Mouse (Mus musculus): ENCODE results near the gene Srrm4.

Gene Srrm4

GRCm38 (mm10) chr5:116552584-116552983, 39.0 kb downstream of the Srrm4 start:
- no peak for DNase-seq

GRCm38 (mm10) chr5:116545746-116546145, 45.9 kb downstream of the Srrm4 start:
- no peak for DNase-seq

DNA sequence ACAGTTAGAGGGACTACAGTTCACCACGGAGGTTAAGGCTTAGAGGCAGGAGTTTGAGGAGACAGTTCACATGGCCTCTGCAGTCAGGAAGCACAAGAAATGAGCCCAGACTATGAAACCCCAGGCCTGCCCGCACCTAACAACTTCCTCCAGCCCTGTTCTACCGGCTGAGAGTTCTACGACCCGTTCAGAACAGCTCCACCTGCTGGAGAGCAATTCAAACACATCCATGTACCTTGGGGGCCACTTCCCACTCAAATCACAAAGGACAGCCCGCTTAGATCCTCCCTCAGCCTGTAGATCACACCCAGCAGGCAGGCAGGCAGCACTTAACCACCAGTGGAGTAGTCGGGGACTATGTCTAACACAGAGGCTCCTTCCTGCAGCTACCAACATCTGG, 49.3 kb downstream of the Srrm4 start:
- DNase-seq: no peak

DNA sequence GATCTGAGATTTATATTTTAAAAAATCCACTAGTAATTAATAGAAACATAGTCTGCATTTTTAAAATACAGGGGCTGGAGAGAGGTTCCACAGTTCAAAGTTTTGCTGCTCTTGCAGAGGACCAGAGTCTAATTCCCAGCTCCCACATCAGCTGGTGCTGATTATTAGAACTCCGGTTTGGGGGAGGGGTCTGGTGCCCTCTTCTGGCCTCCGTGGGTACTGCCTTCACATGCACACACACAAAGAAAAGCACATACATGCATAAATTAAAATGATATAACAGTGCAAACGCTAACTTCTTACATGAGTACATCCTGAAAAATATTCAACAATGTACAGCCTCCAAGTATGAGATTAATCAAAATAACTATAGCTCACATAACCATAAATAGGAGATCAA, 50.5 kb downstream of the Srrm4 start:
- DNase-seq: peak in 1 of 2 experiments; percentile 36

GRCm38 (mm10) chr5:116539360-116539759, 52.3 kb downstream of the Srrm4 start:
- DNase-seq: no peak

DNA sequence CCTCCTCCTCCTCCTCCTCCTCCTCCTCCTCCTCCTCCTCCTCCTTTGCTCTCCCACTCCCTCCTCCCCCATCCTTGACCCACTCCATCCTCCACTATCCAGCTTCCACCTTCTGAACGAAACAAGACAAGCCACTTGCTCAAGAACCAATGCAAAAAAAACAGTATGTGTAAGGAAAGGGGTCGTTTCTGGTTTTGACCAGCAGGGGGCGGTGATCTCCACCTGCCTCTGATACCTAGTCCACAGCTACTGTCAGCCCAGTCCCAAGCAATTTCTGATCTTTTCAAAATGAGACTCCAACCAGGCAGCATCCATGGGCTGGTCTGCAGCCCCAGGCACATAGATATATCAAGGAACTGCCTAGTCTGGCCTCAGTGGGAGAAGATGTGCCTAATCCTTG, 53.1 kb downstream of the Srrm4 start:
- DNase-seq: peak; percentile 58 to 77

DNA sequence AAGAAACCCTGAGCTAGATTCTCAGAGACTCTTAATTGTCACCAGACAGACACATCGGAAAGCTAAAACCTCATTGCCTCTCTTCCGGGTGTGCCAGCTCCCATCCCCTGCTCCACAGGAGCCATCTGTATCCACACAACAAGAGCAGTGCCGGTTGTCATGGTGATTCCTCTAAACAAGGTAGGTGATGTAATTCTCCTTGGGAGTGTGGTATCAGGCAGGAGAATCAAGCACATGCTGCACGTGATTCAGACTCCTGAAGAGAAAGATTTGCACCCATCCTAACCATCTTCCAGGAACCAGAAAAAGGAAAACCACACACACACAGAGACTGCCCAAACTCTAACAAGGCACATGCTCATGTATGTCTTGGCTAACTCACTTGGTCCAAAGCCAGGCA, 65.3 kb downstream of the Srrm4 start:
- DNase-seq: peak; percentile 77 to 78

GRCm38 (mm10) chr5:116525308-116525707, 66.3 kb downstream of the Srrm4 start:
- no peak for DNase-seq

- DNase-seq: no peak
Observed at GRCm38 (mm10) chr5:116523553-116523952, 68.1 kb downstream of the Srrm4 start.

- DNase-seq: no peak
Observed at GRCm38 (mm10) chr5:116523079-116523478, 68.5 kb downstream of the Srrm4 start.

DNA sequence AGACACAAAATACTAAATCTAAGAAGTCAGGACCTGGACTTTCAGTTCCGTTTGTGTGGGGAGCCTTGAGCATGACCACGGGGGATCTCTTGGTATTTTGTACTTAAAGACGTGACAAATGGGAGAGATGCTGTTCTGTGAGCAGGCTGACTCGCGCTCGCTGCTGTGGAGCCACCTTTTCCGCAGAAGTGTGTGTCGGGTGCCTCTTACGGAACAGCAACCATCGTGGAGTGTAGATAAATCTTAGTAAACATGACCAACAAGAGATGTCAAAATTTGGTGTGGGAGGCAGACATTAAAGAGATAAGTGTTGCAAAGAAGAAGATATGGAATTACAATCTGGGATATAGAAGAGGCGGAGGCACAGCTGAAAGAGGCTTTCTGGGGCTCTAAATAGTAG, 69.3 kb downstream of the Srrm4 start:
- no peak for DNase-seq

DNA sequence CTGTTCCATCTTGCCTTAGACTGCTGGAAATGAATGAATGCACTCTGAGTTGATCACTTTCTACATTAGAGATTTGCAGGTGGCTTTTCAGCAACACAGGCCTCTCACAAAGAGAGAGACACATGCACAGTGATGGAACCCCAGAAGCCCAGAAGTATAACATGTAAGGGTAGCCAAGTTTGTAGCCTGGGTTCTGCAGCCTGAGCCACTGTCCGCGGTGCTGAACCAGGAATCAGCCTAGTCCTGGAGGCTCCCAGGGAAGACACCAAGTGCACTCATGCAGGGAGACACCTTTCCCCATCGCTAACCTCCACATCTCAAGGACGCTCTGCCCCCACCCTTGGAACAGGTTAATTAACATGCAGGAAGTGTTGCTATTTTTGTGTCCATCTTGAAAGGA, 73.6 kb downstream of the Srrm4 start:
- DNase-seq: no peak

DNA sequence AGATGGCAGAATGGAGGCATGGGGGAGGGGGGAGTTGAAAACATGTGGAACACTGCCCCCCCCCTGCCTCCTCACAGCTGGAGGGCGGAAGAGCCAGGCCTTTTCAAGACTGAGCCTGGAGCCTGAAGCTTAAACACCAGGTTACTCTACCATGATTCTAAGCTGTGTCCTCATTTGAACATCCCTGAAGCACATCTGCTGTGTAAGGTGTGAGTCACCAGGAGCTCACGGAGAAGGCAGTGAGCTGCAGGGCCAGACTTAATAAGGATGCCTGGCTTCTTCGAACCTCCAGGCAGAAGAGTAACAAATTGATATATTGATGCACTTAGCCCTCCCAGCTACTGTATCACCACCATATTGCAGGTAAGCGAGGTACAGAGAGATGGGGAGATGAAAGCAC, 79.5 kb downstream of the Srrm4 start:
- DNase-seq: no peak

DNA sequence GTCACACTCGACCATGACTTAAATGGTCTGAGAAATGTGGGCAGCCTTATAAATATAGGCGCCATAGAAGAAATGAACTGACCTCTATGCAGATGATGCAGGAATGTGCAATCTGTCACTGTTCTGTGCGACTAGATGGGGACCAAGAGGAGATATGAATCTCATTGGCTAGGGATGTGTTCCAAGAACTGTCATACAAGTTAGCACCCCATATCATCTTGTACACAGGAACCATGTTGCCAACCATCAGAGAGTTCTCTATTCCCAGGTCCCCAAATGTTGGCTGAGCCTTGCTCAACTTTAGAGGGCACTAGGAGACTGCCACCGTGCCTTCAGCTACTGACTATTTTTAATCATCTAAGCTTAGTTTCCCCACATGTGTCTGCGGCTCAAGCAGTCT, 81.4 kb downstream of the Srrm4 start:
- no peak for DNase-seq

- no peak for DNase-seq
Observed at GRCm38 (mm10) chr5:116501342-116501741, 90.3 kb downstream of the Srrm4 start.

DNA sequence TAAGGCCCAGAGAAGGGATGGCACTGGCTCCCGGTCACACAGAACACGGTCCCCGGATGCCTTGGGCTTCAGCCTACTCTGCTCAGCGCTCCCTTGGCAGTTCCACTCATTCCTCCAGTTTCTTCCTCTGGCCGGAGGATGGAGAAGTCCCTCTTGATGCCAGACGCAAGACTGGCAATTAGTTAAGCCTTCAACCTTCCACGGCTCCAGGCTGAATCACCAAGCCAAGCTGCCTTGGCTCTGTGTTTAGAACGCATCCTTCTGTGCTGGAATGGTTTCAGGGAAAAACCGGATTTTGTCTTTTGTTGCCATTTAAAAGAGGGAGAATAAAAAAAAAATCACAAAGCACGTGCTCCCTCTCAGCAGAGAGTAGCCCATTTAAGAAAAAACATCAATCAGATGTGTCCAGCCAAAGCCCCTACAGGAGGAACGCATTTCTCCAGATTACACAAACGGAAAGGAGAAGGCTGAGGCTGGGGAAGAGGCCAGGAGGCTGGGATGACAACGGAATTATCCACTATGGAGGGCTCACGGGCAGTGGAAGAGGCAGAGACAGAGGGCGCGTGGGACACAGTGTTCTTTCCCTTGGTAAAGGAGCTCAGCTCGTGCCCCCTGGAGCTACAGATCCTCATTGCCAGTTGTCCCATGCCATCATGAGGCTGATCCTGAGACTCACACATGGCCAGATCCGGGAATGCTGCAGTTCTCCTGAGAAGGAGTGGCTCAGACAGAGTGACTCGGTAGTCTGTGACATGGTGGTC, 92.6 kb downstream of the Srrm4 start:
- peak; percentile 68 to 77 for DNase-seq

- peak; percentile 70 to 82 for DNase-seq
Observed at GRCm38 (mm10) chr5:116497866-116498265, 93.8 kb downstream of the Srrm4 start.

- no peak for DNase-seq
Observed at GRCm38 (mm10) chr5:116497205-116497604, 94.4 kb downstream of the Srrm4 start.

- no peak for DNase-seq
Observed at GRCm38 (mm10) chr5:116496717-116497116, 94.9 kb downstream of the Srrm4 start.

DNA sequence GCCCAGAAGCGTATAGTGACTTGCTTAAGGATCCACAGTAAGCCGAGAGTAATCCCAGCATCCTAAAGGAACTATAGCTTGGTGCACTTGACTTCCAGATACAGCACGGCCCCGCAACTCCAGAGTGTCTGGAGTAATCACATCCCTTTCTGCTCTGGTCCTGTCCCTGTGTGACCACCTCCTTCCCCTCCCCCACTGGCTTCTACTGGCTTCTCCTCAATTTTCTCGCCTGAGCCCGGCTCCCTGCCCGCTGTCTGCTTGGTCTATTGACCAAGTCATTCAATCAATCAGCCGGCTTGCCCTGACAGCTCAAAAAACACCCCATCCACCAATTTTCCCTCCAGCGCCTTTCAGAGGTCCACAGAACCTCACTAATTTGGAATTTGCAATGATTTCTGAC, 96.2 kb downstream of the Srrm4 start:
- DNase-seq: peak; percentile 51 to 64

GRCm38 (mm10) chr5:116494377-116494776, 97.2 kb downstream of the Srrm4 start:
- DNase-seq: peak in 1 of 2 experiments; percentile 60

GRCm38 (mm10) chr5:116492726-116493125, 98.9 kb downstream of the Srrm4 start:
- DNase-seq: peak; percentile 46 to 49

DNA sequence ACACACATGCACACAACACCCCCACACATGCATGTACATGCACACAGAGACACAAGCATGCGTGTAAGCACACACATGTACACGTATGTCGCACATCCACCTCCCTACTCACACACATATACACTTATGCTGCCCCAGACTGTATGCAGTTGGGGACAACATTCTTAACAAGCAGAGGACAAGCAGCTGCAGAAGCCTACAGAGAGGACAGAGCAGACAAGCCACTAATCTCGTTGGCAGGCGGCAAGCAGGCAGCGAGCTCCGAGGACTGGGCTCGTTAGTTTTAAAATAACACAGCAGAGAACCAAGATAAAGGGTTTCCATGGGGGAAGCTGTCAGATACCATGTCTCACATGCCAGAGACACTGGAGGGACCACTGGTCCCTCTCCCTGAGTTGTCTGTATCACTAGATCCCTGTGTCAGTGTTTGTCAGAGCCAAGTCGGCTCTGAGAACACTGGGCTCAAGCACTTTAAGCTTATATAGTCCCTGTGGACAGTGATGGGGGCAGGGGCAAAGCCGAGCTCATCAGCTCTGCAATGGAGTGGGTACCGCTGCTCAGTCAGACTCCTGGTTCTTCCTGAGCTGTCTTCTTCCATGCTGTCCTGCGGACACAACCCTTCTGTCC, 99.7 kb downstream of the Srrm4 start:
- no peak for DNase-seq

- no peak for DNase-seq
Observed at GRCm38 (mm10) chr5:116490826-116491225, 100.8 kb downstream of the Srrm4 start.

DNA sequence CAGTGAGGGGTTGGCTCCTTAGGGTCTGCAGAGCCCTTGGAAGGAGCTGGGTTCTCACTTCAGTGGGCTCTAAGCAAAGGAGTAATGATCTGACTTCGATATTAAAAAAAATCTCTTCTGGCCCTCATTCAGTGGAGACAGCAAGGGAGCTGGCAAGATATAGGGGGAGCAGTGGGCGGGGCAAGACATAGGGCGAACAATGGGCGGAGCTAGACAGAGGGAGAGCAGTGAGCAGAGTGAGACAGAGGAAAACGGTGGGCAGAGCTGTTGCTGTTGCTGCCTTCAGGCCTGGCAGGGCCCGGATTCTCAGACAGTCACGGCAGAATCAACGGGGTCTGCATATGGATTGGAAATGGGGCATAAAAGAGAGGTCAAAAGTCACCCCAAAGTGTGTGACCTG, 102.0 kb downstream of the Srrm4 start:
- DNase-seq: no peak

Measured in cerebellum, postnatal 14 days (tissue).